Mouse (Mus musculus) small intestine, adult 2 months (tissue): ENCODE measurements around the gene Flnb. TPM values are rescaled to one million over a fixed set of nuclear protein-coding genes. Genes with fewer than 3 reads are reported as not detected.

Experiments used
- H3K27ac ChIP-seq: fragments of 200-500 bp; 2 replicates; pipeline ENCODE4 v1.5.1; 2012; ENCODE audit warnings: low read depth, low read length, control low read depth, inconsistent platforms; ENCODE audit not compliant: insufficient read depth
- H3K27me3 ChIP-seq: fragments of 200-500 bp; 2 replicates; pipeline ENCODE4 v1.6.1; 2012; ENCODE audit warnings: mild to moderate bottlenecking, moderate library complexity, low read length, inconsistent platforms; ENCODE audit not compliant: control insufficient read depth, insufficient read depth
- H3K36me3 ChIP-seq: fragments of 200-500 bp; 2 replicates; pipeline ENCODE4 v1.6.1; 2012; ENCODE audit warnings: mild to moderate bottlenecking, low read length, control low read depth, inconsistent platforms; ENCODE audit not compliant: control insufficient read depth, insufficient read depth
- H3K4me1 ChIP-seq: fragments of 200-500 bp; 2 replicates; pipeline ENCODE4 v1.6.1; 2012; ENCODE audit warnings: low read length, inconsistent platforms, mixed read lengths; ENCODE audit not compliant: control insufficient read depth, insufficient read depth, insufficient read length
- H3K4me3 ChIP-seq: fragments of 200-500 bp; 2 replicates; pipeline ENCODE4 v1.5.1; 2012; ENCODE audit warnings: low read depth, mild to moderate bottlenecking, control low read depth, inconsistent platforms, low read length, moderate library complexity
- CTCF ChIP-seq: fragments of 200-500 bp; IDR thresholded peaks from 2 replicates; pipeline ENCODE4 v1.5.1; 2012; ENCODE audit warnings: low read depth, mild to moderate bottlenecking, control low read depth, inconsistent platforms, low read length, moderate library complexity, mixed read lengths; ENCODE audit not compliant: insufficient replicate concordance, insufficient read length; ENCODE audit errors: extremely low read depth
- POLR2A ChIP-seq: fragments of 200-500 bp; IDR thresholded peaks from 2 replicates; pipeline ENCODE4 v1.6.1; 2012; ENCODE audit warnings: low read depth, mild to moderate bottlenecking, control low read depth, inconsistent platforms, low read length, moderate library complexity
- WGBS: fragments of 180-500 bp; shearing (Covaris S2); methylation state at CpG from one replicate; pipeline ENCODE4 v1.1.7; 2018; 5-methylcytosine and 5-hydroxymethylcytosine counted together
- polyA plus RNA-seq: library from polyadenylated mRNA; depleted of rRNA; stranded (reverse); fragments of >200 nt; gene quantifications from 2 replicates; pipeline ENCODE4 v1.2.3, GENCODE M21; 2012

Gene Flnb
- polyA plus RNA-seq, 1 experiment: 54.8 TPM

GRCm38 (mm10) chr14:7855101-7855500 is 37.3 kb downstream of the Flnb start:
- Histone ChIP-seq H3K4me3 (no peak overlapping the region), H3K36me3 (no peaks in the 10 kb centered on the region), H3K27ac (no peak overlapping the region), H3K27me3 (no peaks in the 10 kb centered on the region), H3K4me1 (peaks cover 20% of the 10 kb centered on the region; the same call in 1 of the 2 replicates)
- no peak for TF ChIP-seq POLR2A
- TF ChIP-seq CTCF: no peak
- 70% methylated on average over 6 of the region's 6 CpGs for WGBS

- TF ChIP-seq CTCF (no peak), POLR2A (no peak)
- WGBS: 79% methylated on average over 5 of the region's 5 CpGs
- Histone ChIP-seq H3K27ac (no peak overlapping the region), H3K4me1 (peaks cover 20% of the 10 kb centered on the region; the same call in 1 of the 2 replicates), H3K27me3 (no peaks in the 10 kb centered on the region), H3K36me3 (no peaks in the 10 kb centered on the region), H3K4me3 (no peak overlapping the region)
These were observed 37.7 kb downstream of the Flnb start for GRCm38 (mm10) chr14:7855501-7855900.

DNA sequence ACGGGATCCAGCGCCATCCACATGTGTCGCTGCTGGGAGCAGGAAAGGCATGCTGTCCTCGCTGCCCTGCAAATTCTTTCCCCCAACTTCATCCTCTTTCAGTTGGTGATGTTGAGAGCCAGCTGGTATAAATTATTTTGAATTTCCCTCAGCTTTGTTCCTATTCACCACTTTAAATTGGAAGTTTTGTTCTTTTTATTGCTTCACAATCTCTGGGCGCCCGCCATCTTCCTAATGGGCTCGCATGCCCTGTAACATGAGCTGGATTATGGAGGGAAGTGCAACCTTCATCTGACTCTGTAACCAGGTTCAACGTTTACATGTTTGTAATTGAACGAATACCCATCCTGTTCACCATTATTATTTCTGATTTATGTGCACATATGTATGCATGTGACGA is 38.6 kb downstream of the Flnb start:
- Histone ChIP-seq H3K4me3 (no peak overlapping the region), H3K27ac (no peak overlapping the region), H3K4me1 (peaks cover 17% of the 10 kb centered on the region; the same call in 1 of the 2 replicates), H3K27me3 (no peaks in the 10 kb centered on the region), H3K36me3 (no peaks in the 10 kb centered on the region)
- 90% methylated on average over 10 of the region's 10 CpGs for WGBS
- TF ChIP-seq CTCF: no peak
- no peak for TF ChIP-seq POLR2A

- no peak overlapping the region for H3K27ac ChIP-seq
- no peaks in the 10 kb centered on the region for H3K36me3 ChIP-seq
- no peaks in the 10 kb centered on the region for H3K27me3 ChIP-seq
- TF ChIP-seq POLR2A (no peak), CTCF (no peak)
- H3K4me1 ChIP-seq: peaks cover 11% of the 10 kb centered on the region; the same call in 1 of the 2 replicates
- no peak overlapping the region for H3K4me3 ChIP-seq
- 90% methylated on average over 3 of the region's 3 CpGs for WGBS
These were observed 40.1 kb downstream of the Flnb start for GRCm38 (mm10) chr14:7857835-7858234.

- Histone ChIP-seq H3K27ac (no peak overlapping the region), H3K4me3 (no peak overlapping the region), H3K36me3 (no peaks in the 10 kb centered on the region), H3K27me3 (no peaks in the 10 kb centered on the region), H3K4me1 (peaks cover 11% of the 10 kb centered on the region; the same call in 1 of the 2 replicates)
- TF ChIP-seq POLR2A (no peak), CTCF (no peak)
- WGBS: 46% methylated on average over 4 of the region's 4 CpGs
These were observed 40.7 kb downstream of the Flnb start for GRCm38 (mm10) chr14:7858430-7858829.

DNA sequence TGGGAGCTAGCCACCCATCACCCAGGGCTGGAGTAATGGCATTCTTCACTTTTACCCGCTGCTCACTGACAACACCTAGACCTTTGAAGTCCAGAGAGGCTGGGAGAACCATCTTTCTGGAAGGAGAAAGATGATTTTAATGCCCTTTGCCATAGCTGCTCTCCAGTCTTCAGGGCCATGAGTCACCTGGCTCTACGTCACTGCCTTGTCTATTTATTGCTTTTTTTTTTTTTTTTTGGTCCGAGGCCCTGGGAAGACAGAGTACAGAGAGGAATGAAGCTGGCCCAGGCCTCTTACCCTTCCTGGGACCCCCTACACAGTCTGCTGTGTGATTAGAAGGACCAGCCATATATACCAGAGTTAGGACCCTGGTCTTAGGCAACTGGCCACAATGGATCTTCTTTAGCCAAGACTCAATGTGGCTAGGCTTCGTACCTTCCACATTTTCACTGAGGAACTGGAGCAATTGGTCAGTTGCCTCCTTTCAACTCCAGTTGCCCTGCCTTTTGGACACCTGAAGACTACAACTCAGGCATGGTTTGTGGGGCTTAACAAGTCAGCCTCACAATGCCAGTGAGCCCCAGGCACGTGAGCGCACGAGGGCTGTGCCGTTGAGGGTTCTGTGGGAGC is 42.9 kb downstream of the Flnb start:
- Histone ChIP-seq H3K36me3 (no peaks in the 10 kb centered on the region), H3K4me1 (peaks cover 7% of the 10 kb centered on the region; the same call in 1 of the 2 replicates), H3K27me3 (no peaks in the 10 kb centered on the region), H3K27ac (no peak overlapping the region), H3K4me3 (no peak overlapping the region)
- TF ChIP-seq POLR2A: no peak
- no peak for TF ChIP-seq CTCF
- WGBS: 85% methylated on average over 8 of the region's 8 CpGs

GRCm38 (mm10) chr14:7861275-7861674 is 43.5 kb downstream of the Flnb start:
- 100% methylated on average over 1 of the region's 1 CpGs for WGBS
- Histone ChIP-seq H3K27me3 (no peaks in the 10 kb centered on the region), H3K36me3 (no peaks in the 10 kb centered on the region), H3K4me1 (peaks cover 7% of the 10 kb centered on the region; the same call in 1 of the 2 replicates), H3K27ac (no peak overlapping the region), H3K4me3 (no peak overlapping the region)
- no peak for TF ChIP-seq POLR2A
- TF ChIP-seq CTCF: no peak
